In the genomic region with DNA sequence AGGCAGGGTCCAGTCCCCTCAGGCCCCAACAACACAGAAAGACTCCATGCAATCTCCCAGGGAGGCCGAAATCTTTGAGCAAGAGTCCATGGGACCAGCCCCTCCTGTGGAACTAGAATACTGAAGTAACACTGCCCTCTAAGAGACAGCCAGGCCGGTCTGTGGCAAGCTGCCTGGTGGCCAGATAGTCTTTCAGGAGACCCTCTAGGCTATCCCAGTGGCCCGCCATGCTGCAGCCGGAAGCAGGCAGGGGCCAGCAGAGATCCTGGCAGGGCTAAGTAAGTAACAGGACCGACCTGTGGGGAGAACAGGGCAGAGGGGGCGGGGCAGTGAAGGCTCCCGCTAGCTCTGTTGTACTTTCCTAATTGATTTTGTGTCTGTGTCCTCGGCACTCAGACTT, we compare ENCODE assay signal across 27 mouse cellular contexts. TPM values are rescaled to one million over a fixed set of nuclear protein-coding genes. Genes with fewer than 3 reads are reported as not detected.
DNase-seq lines count a peak whose midpoint lies in the region; ATAC-seq lines count a peak whose summit lies in the region.
"Had no signal": no experiment of that assay in that cellular context is flagged by ENCODE, and none has a peak within 500 bp of the region (broad histone marks: within the 10 kb centered on the region; RNA-seq: fewer than 3 reads in every experiment).

No protein-coding gene starts in this region.

- H3K4me3 ChIP-seq in midbrain, embryonic 14.5 days (replicated peaks; ENCODE audit: low read depth, low read length): no peak overlapping the region
- no peak overlapping the region for H3K4me3 ChIP-seq in midbrain, embryonic 11.5 days (ENCODE audit: low read depth, low read length)
- H3K4me3 ChIP-seq in limb, embryonic 10.5 days: no peak overlapping the region
- H3K4me3 ChIP-seq: embryonic facial prominence, embryonic 15.5 days; heart, adult 2 months; heart, embryonic 10.5 days; heart, embryonic 13.5 days; hindbrain, embryonic 12.5 days; intestine, embryonic 15.5 days had no signal

- H3K4me1 ChIP-seq in midbrain, embryonic 14.5 days (ENCODE audit: control insufficient read depth, insufficient read depth, low read length): peaks cover 2% of the 10 kb centered on the region; the same call in 1 of the 2 replicates
- no peaks in the 10 kb centered on the region for H3K4me1 ChIP-seq in midbrain, embryonic 11.5 days (ENCODE audit: control insufficient read depth, insufficient read depth, low read length)
- peaks cover 30% of the 10 kb centered on the region for H3K4me1 ChIP-seq in limb, embryonic 10.5 days
- H3K4me1 ChIP-seq: heart, embryonic 13.5 days; intestine, embryonic 15.5 days had no signal

- no peak for ATAC-seq in midbrain, embryonic 14.5 days (ENCODE audit: low FRiP score, low TSS enrichment)
- no peak for ATAC-seq in midbrain, embryonic 11.5 days (ENCODE audit: low FRiP score)
- ATAC-seq: CD4-positive, CD25-positive, alpha-beta regulatory T cell, adult 4 months; forebrain, embryonic 14.5 days; forebrain, postnatal 0 days; hindbrain, embryonic 16.5 days; intestine, embryonic 15.5 days had no signal

- H3K9ac ChIP-seq in midbrain, embryonic 14.5 days (replicated peaks; ENCODE audit: low read length): no peak overlapping the region
- no peak overlapping the region for H3K9ac ChIP-seq in midbrain, embryonic 11.5 days (ENCODE audit: low read length)
- H3K9ac ChIP-seq: embryonic facial prominence, embryonic 15.5 days; forebrain, postnatal 0 days; heart, embryonic 13.5 days; hindbrain, embryonic 12.5 days; intestine, embryonic 15.5 days had no signal

- 42% methylated on average over 8 of the region's 8 CpGs for WGBS in midbrain, embryonic 14.5 days
- WGBS in midbrain, embryonic 11.5 days: 46% methylated on average over 8 of the region's 8 CpGs
- WGBS in limb, embryonic 10.5 days: 34% methylated on average over 8 of the region's 8 CpGs

- 0 out of 2 replicates have a peak overlapping the region, but pooled peaks have one; percentile 37 for H3K27ac ChIP-seq in midbrain, embryonic 14.5 days (replicated peaks; ENCODE audit: low read depth, low read length)
- H3K27ac ChIP-seq in midbrain, embryonic 11.5 days (ENCODE audit: low read depth, low read length): no peak overlapping the region
- peak overlapping the region; percentile 51; the same call in 1 of the 2 replicates for H3K27ac ChIP-seq in limb, embryonic 10.5 days
- H3K27ac ChIP-seq: embryonic facial prominence, embryonic 15.5 days; heart, adult 2 months; heart, embryonic 10.5 days; heart, embryonic 13.5 days; hindbrain, embryonic 12.5 days; intestine, embryonic 15.5 days had no signal

- DNase-seq in cerebellum, adult 9-11 months: peak; percentile 54
- DNase-seq in cerebellum, adult 18-20 months: no peak
- peak; percentile 12 for DNase-seq in embryo, embryonic 10.5 days (ENCODE audit: low spot score)
- no peak for DNase-seq in embryo, embryonic 10 days (ENCODE audit: low spot score)
- no peak for DNase-seq in midbrain, embryonic 14.5 days
- DNase-seq in midbrain, embryonic 11.5 days (ENCODE audit: low spot score, missing footprints): no peak
- DNase-seq in limb, embryonic 10.5 days (ENCODE audit: low spot score): no peak
- DNase-seq in frontal cortex, postnatal 10 days (ENCODE audit: low spot score in 2 of 2): no peak
- DNase-seq: adrenal gland, adult 2 months; adrenal gland, postnatal 14 days; embryo, embryonic 11 days; forebrain, postnatal 0 days; gastrocnemius, postnatal 36 days; heart, adult 2 months; heart, postnatal 14 days; heart, postnatal 4 days; kidney, adult 11 months; kidney, adult 8-10 months had no signal

- H3K4me2 ChIP-seq in midbrain, embryonic 14.5 days (ENCODE audit: low read length): no peak overlapping the region
- no peak overlapping the region for H3K4me2 ChIP-seq in midbrain, embryonic 11.5 days
- H3K4me2 ChIP-seq: embryonic facial prominence, embryonic 15.5 days; heart, embryonic 13.5 days; hindbrain, embryonic 12.5 days; intestine, embryonic 15.5 days had no signal

- no peaks in the 10 kb centered on the region for H3K9me3 ChIP-seq in midbrain, embryonic 14.5 days (ENCODE audit: control insufficient read depth, low read length)
- H3K9me3 ChIP-seq in midbrain, embryonic 11.5 days (ENCODE audit: control insufficient read depth, low read length): no peaks in the 10 kb centered on the region
- H3K9me3 ChIP-seq in limb, embryonic 10.5 days (replicated peaks): no peaks in the 10 kb centered on the region
- H3K9me3 ChIP-seq: embryonic facial prominence, embryonic 15.5 days; heart, embryonic 10.5 days; heart, embryonic 13.5 days; hindbrain, embryonic 12.5 days; intestine, embryonic 15.5 days had no signal

- no peaks in the 10 kb centered on the region for H3K27me3 ChIP-seq in midbrain, embryonic 14.5 days (ENCODE audit: control insufficient read depth, insufficient read depth, low read length)
- no peaks in the 10 kb centered on the region for H3K27me3 ChIP-seq in midbrain, embryonic 11.5 days (ENCODE audit: control insufficient read depth, insufficient read depth, low read length)
- H3K27me3 ChIP-seq in limb, embryonic 10.5 days (ENCODE audit: low read depth, poor library complexity, severe bottlenecking): peaks cover 23% of the 10 kb centered on the region
- H3K27me3 ChIP-seq: embryonic facial prominence, embryonic 15.5 days; hindbrain, embryonic 12.5 days; intestine, embryonic 15.5 days had no signal

- no peaks in the 10 kb centered on the region for H3K36me3 ChIP-seq in midbrain, embryonic 14.5 days (ENCODE audit: control insufficient read depth, insufficient read depth, low read length)
- H3K36me3 ChIP-seq in midbrain, embryonic 11.5 days (ENCODE audit: control insufficient read depth, insufficient read depth, low read length): no peaks in the 10 kb centered on the region
- H3K36me3 ChIP-seq in limb, embryonic 10.5 days: no peaks in the 10 kb centered on the region
- H3K36me3 ChIP-seq: embryonic facial prominence, embryonic 15.5 days; heart, embryonic 10.5 days; heart, embryonic 13.5 days; hindbrain, embryonic 12.5 days; intestine, embryonic 15.5 days had no signal

RNA-seq across cellular contexts. Expression of a gene that starts 27.2 kb away (rescaled TPM):
- polyA plus RNA-seq in midbrain, embryonic 14.5 days (2014; fragmentation: Nextera tagmentation; extraction: Ambion mirVana): 9.8 and 10.1 TPM in 2 replicates
- 3.5 and 3.6 TPM in 2 replicates for polyA plus RNA-seq in midbrain, embryonic 11.5 days (2014; fragmentation: Nextera tagmentation; extraction: Ambion mirVana)
- 0.06 and 0.35 TPM in 2 replicates for polyA plus RNA-seq in limb, embryonic 10.5 days (2016; fragmentation: Nextera tagmentation; extraction: Ambion mirVana)
- polyA plus RNA-seq: C2C12; CD4-positive, CD25-positive, alpha-beta regulatory T cell, adult 4 months had no signal

Comparison
In these comparisons a context has a peak if more than half of its experiments do, and no peak if none do; other contexts are left out.
1. DNase-seq: peak in cerebellum, adult 9-11 months (single experiment) and embryo, embryonic 10.5 days (single experiment); none in cerebellum, adult 18-20 months (0 of 2), embryo, embryonic 10 days (single experiment), midbrain, embryonic 14.5 days (single experiment), midbrain, embryonic 11.5 days (single experiment), limb, embryonic 10.5 days (single experiment) and frontal cortex, postnatal 10 days (0 of 2).